8 mouse cellular contexts compared by ENCODE assay signal in the genomic region with DNA sequence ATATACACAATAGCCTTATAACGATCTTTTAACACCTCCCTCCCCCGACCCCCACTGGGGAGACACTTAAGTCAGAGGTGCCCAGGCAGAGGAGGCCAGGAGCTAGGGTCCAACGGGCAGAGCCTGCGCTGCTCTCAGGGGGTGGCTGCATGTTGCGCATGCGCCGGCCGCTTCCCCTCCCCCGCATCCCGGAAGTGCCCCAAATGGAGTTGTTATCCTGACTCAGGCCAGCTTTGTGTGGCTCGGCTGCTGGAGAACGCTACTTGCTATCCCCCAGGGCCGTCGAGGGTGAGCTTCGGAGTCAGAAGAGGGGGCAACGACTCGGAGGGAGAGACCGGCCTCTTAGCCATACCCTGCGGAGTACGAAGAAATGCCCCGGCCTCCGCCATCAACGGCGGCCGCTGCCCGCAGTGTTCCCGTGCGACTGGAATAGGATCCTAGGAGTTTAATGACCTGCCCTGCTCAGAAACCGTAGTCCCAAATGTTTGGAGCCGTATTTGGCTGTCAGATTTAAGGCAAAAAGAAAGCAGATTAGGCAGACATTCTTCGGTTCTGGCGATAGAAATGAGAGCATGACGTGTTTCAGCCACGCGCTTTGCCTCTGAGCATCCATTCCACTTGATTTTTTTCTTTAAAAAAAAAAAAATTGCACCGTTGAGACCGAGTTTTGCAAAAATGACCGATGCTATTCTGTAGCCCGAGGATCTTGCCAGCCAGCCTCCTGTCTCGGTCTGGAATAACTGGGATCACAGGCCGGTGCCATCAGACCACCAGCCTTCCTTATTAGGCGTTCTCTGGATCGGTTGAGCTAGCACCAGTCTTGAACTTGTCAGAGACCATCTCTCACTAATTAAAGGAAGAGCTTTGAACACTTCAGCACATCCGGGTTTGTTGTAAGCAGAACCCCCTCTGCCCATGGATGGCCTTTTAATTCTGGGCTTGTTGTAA. TPM values are rescaled to one million over a fixed set of nuclear protein-coding genes. Genes with fewer than 3 reads are reported as not detected.
A peak's percentile ranks its signal among the peaks of the same experiment; 100 is the strongest.
DNase-seq lines count a peak whose midpoint lies in the region; ATAC-seq and TF ChIP-seq lines count a peak whose summit lies in the region.

No protein-coding gene starts in this region.

- H3K4me1 ChIP-seq in G1E (ENCODE audit: insufficient read depth, low read depth, low read length), result peaks cover 43% of the 10 kb centered on the region
- peaks cover 24% of the 10 kb centered on the region for H3K4me1 ChIP-seq in hindbrain, embryonic 10.5 days (replicated peaks)
- peaks cover 7% of the 10 kb centered on the region; the same call in 1 of the 2 replicates for H3K4me1 ChIP-seq in lung, postnatal 0 days (ENCODE audit: insufficient read depth, low read depth, low read length)

- no peak for TF ChIP-seq EP300 in lung, postnatal 0 days (IDR thresholded peaks at IDR 0.05)

- TF ChIP-seq CTCF in G1E (IDR thresholded peaks at IDR 0.05; ENCODE audit: low read depth, low read length), result no peak
- 0 out of 2 replicates have a peak, but pooled peaks have one; percentile 4 for TF ChIP-seq CTCF in lung, postnatal 0 days (IDR thresholded peaks at IDR 0.05)

- peaks cover 38% of the 10 kb centered on the region for H3K36me3 ChIP-seq in G1E (replicated peaks)
- peaks cover 28% of the 10 kb centered on the region for H3K36me3 ChIP-seq in hindbrain, embryonic 10.5 days
- H3K36me3 ChIP-seq in lung, postnatal 0 days (ENCODE audit: insufficient read depth, low read length), result no peaks in the 10 kb centered on the region

- H3K4me2 ChIP-seq in lung, postnatal 0 days (replicated peaks; ENCODE audit: low read depth, low read length), result peak overlapping the region; percentile 74

- H3K9me3 ChIP-seq in G1E (replicated peaks), result no peaks in the 10 kb centered on the region
- H3K9me3 ChIP-seq in hindbrain, embryonic 10.5 days, result peaks cover 7% of the 10 kb centered on the region; the same call in 1 of the 2 replicates
- H3K9me3 ChIP-seq in lung, postnatal 0 days (ENCODE audit: low read length), result no peaks in the 10 kb centered on the region

- no peak for ATAC-seq in G1E (ENCODE audit: extremely low read depth, insufficient number of reproducible peaks, low FRiP score, poor library complexity, severe bottlenecking)
- peak; percentile 85 for ATAC-seq in frontal cortex, adult (ENCODE audit: low TSS enrichment)
- ATAC-seq in lung, postnatal 0 days, result peak; percentile 87

- no peak for DNase-seq in G1E (ENCODE audit: low spot score)
- DNase-seq in cerebellum, adult 8-10 months, result peak; percentile 88
- DNase-seq in hindbrain, embryonic 10.5 days (ENCODE audit: low spot score), result peak; percentile 91
- peak; percentile 87 for DNase-seq in layer of hippocampus, adult 9-11 months
- peak; percentile 93 for DNase-seq in lung, postnatal 0 days (ENCODE audit: low spot score)
- DNase-seq in ovary, postnatal 14 days (ENCODE audit: low spot score), result peak; percentile 83
- DNase-seq in thymus, postnatal 10 days (ENCODE audit: low spot score in 2 of 2), result peak; percentile 84 to 90

- peak overlapping the region; percentile 46; the same call in 1 of the 2 replicates for H3K4me3 ChIP-seq in G1E (ENCODE audit: low read depth, low read length)
- H3K4me3 ChIP-seq in hindbrain, embryonic 10.5 days, result peak overlapping the region; percentile 76
- peak overlapping the region; percentile 67 for H3K4me3 ChIP-seq in lung, postnatal 0 days (ENCODE audit: low read depth, low read length)

- 7% methylated on average over 44 of the region's 44 CpGs for WGBS in hindbrain, embryonic 10.5 days
- 2% methylated on average over 44 of the region's 44 CpGs for WGBS in lung, postnatal 0 days

- peak overlapping the region; percentile 87 for H3K9ac ChIP-seq in lung, postnatal 0 days (replicated peaks; ENCODE audit: low read depth)

- peak overlapping the region; percentile 95 for H3K27ac ChIP-seq in hindbrain, embryonic 10.5 days
- peak overlapping the region; percentile 91 for H3K27ac ChIP-seq in lung, postnatal 0 days (ENCODE audit: low read length)

- peaks cover 6% of the 10 kb centered on the region for H3K27me3 ChIP-seq in G1E (ENCODE audit: insufficient read depth, low read length)
- H3K27me3 ChIP-seq in hindbrain, embryonic 10.5 days (ENCODE audit: insufficient read depth, poor library complexity, severe bottlenecking), result no peaks in the 10 kb centered on the region
- no peaks in the 10 kb centered on the region for H3K27me3 ChIP-seq in lung, postnatal 0 days (replicated peaks; ENCODE audit: insufficient read depth, low read length)

RNA-seq across cellular contexts. Expression of a gene that starts 39.9 kb away (rescaled TPM):
- total RNA-seq in G1E (2014; fragmentation: Nextera tagmentation), result 25.4 and 28.8 TPM in 2 replicates
- 69.5 and 72.7 TPM in 2 replicates for total RNA-seq in G1E (2017)
- polyA plus RNA-seq in G1E (2012), result 11.5 and 11.8 TPM in 2 replicates
- 22.8 and 39.3 TPM in 2 replicates for polyA plus RNA-seq in hindbrain, embryonic 10.5 days (2016; fragmentation: Nextera tagmentation; extraction: Ambion mirVana)
- polyA plus RNA-seq in lung, postnatal 0 days (2015; fragmentation: Nextera tagmentation; extraction: Ambion mirVana), result 17.9 and 21.0 TPM in 2 replicates
